Mouse (Mus musculus): ENCODE data around the gene Klhl24. TPM values are rescaled to one million over a fixed set of nuclear protein-coding genes. Genes with fewer than 3 reads are reported as not detected.
A peak's percentile ranks its signal among the peaks of the same experiment; 100 is the strongest.

Gene Klhl24
- 48.3 and 55.1 TPM in 2 replicates for polyA plus RNA-seq (2015; fragmentation: Nextera tagmentation; extraction: Ambion mirVana)

DNA sequence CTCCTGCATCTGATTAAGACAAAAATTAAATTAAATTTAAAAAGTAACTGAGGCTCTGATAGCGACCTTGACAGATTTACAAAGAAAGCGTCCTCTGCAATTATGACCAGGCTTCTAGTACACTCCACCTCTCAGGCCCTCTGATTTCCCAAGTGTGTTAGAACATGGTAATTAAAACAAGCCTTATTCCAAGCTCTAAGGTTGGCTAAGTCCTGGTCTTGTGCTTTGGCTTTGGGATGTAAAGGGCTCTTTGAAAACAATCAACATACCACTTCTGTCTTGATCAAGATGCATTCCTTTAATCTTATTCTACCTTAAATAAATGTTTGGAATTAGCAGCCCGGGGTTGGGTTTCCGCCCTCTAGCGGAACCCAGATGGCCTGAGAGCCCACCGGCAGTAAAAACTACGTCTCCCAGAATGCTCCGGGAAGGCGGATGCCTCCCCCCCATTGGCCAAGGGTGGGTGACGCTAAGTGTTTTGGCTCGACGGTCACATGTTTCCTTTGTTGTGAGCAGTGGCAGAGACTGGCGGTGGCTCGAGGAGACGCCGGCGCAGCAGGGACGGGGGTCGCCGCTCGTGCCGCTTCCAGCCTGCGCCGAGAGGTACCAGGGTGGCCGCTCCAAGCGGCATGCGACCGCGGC is at the start of gene Klhl24:
TSS of gene Klhl24 (plus strand) at position 474 of the 642 bp plus-strand sequence.
- Histone ChIP-seq H3K4me2 (ENCODE audit: low read length) (peak within 1 kb of the TSS; percentile 64), H3K4me3 (ENCODE audit: low read depth, low read length) (peak within 1 kb of the TSS; percentile 92), H3K9me3 (replicated peaks; ENCODE audit: control insufficient read depth, low read length, poor library complexity, severe bottlenecking) (no peaks in the 10 kb centered on the region), H3K36me3 (ENCODE audit: control insufficient read depth, insufficient read depth, low read length) (no peaks in the 10 kb centered on the region), H3K27ac (ENCODE audit: low read length) (peak within 1 kb of the TSS; percentile 96), H3K9ac (ENCODE audit: low read depth, low read length) (peak within 1 kb of the TSS; percentile 99), H3K4me1 (ENCODE audit: control insufficient read depth, insufficient read depth, low read length) (peaks cover 10% of the 10 kb centered on the region; the same call in 1 of the 2 replicates), H3K27me3 (ENCODE audit: control insufficient read depth, insufficient read depth, low read depth, low read length) (no peaks in the 10 kb centered on the region)
- 1% methylated on average over 29 of the region's 29 CpGs for WGBS
- peak; percentile 97 for ATAC-seq

DNA sequence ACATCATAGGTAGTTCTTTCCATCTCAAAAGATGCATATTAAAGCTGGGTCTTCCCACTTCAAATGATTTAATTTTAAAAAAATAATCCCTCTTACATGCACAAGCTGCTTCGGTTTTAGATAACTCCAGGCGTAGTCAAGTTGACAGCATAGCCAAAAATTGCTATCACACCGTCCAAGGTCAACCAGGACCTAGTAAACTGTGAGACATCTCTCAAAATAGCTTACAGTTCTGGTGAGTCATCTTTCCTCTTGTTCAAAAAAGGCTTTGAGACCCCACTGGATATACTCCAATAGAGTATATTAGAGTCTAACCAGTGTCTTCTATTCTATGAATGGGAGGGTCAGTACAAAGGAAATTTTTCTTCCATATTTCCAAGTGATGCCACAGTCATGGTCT is 44.7 kb upstream of the Klhl24 start:
- no peak overlapping the region for H3K4me2 ChIP-seq (ENCODE audit: low read length)
- WGBS: 92% methylated on average over 3 of the region's 3 CpGs

DNA sequence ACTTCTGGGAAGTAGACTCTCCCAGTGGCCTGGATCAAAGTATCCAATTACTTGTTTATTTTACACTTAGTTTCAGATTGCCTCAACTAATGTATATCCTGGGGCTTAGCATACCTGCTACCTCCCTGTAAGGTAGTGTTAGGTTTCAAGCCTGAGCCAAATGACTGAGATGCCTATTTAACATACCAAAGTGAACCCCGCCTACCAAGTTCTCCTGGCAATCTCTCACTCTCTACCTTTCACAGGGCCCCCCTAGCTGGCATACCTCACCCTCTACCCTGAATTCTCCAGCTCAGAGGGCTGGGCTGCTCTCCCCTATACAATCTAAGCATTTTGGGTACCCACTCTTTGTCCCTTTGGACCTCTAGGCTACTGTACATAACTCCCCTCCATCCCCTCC is 24.6 kb upstream of the Klhl24 start:
- WGBS: 67% methylated on average over 1 of the region's 1 CpGs
- no peak for ATAC-seq
- Histone ChIP-seq H3K4me3 (ENCODE audit: low read depth, low read length) (no peak overlapping the region), H3K27me3 (ENCODE audit: control insufficient read depth, insufficient read depth, low read depth, low read length) (no peaks in the 10 kb centered on the region), H3K4me2 (ENCODE audit: low read length) (no peak overlapping the region), H3K36me3 (ENCODE audit: control insufficient read depth, insufficient read depth, low read length) (no peaks in the 10 kb centered on the region), H3K4me1 (ENCODE audit: control insufficient read depth, insufficient read depth, low read length) (no peaks in the 10 kb centered on the region), H3K9me3 (replicated peaks; ENCODE audit: control insufficient read depth, low read length, poor library complexity, severe bottlenecking) (no peaks in the 10 kb centered on the region), H3K27ac (ENCODE audit: low read length) (no peak overlapping the region), H3K9ac (ENCODE audit: low read depth, low read length) (no peak overlapping the region)

More for the DNA sequence above, 44.7 kb upstream of the Klhl24 start:
- H3K27ac ChIP-seq (ENCODE audit: low read length): no peak overlapping the region
- H3K27me3 ChIP-seq (ENCODE audit: control insufficient read depth, insufficient read depth, low read depth, low read length): no peaks in the 10 kb centered on the region
- H3K9me3 ChIP-seq (replicated peaks; ENCODE audit: control insufficient read depth, low read length, poor library complexity, severe bottlenecking): no peaks in the 10 kb centered on the region
- H3K4me3 ChIP-seq (ENCODE audit: low read depth, low read length): no peak overlapping the region
- ATAC-seq: no peak
- no peaks in the 10 kb centered on the region for H3K36me3 ChIP-seq (ENCODE audit: control insufficient read depth, insufficient read depth, low read length)
- H3K9ac ChIP-seq (ENCODE audit: low read depth, low read length): no peak overlapping the region
- no peaks in the 10 kb centered on the region for H3K4me1 ChIP-seq (ENCODE audit: control insufficient read depth, insufficient read depth, low read length)

DNA sequence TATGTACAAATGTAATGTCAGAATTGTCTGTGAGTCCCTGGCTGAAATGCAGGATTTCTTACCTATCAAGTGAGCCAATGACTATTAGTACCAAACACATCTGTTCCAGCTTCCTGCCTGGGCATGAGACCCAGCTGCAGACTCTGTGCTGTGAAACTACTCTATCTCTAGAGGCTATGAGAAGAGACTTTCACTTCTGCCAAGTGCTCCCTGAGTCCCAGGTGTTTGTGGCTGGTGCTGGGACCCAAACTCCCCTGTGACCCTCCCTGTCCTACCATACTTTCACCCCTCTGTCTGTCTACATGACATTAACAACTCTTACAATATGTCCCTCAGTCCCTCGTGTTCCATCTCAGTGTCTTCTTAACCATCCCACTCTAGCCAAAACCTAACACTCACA is 20.7 kb upstream of the Klhl24 start:
- 78% methylated on average over 1 of the region's 1 CpGs for WGBS
- Histone ChIP-seq H3K27ac (ENCODE audit: low read length) (no peak overlapping the region), H3K9ac (ENCODE audit: low read depth, low read length) (no peak overlapping the region), H3K4me2 (ENCODE audit: low read length) (no peak overlapping the region), H3K4me3 (ENCODE audit: low read depth, low read length) (no peak overlapping the region), H3K36me3 (ENCODE audit: control insufficient read depth, insufficient read depth, low read length) (no peaks in the 10 kb centered on the region), H3K4me1 (ENCODE audit: control insufficient read depth, insufficient read depth, low read length) (no peaks in the 10 kb centered on the region), H3K27me3 (ENCODE audit: control insufficient read depth, insufficient read depth, low read depth, low read length) (no peaks in the 10 kb centered on the region), H3K9me3 (replicated peaks; ENCODE audit: control insufficient read depth, low read length, poor library complexity, severe bottlenecking) (no peaks in the 10 kb centered on the region)
- no peak for ATAC-seq

DNA sequence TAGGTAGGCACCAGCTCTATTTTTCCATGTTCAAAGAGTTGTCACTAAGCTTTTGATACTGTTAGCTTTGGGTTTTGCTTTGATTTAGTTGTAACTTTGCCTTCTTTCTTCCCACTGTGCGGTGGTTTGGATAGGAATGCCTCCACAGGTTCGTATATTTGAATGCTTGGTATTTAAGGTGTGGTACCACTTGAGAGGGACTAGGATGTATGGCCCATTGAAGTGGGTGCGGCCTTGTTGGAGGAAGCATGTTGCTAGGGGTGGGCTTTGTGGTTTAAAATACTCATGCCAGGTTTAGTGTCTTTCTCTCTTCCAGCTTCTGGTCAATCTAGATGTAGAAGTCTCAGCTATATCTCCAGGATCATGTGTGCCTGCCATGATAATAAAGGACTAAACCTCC is 17.1 kb upstream of the Klhl24 start:
- no peaks in the 10 kb centered on the region for H3K27me3 ChIP-seq (ENCODE audit: control insufficient read depth, insufficient read depth, low read depth, low read length)
- H3K27ac ChIP-seq (ENCODE audit: low read length): no peak overlapping the region
- WGBS: 96% methylated on average over 3 of the region's 3 CpGs
- H3K9ac ChIP-seq (ENCODE audit: low read depth, low read length): no peak overlapping the region
- H3K4me2 ChIP-seq (ENCODE audit: low read length): no peak overlapping the region
- H3K36me3 ChIP-seq (ENCODE audit: control insufficient read depth, insufficient read depth, low read length): no peaks in the 10 kb centered on the region
- ATAC-seq: no peak
- no peak overlapping the region for H3K4me3 ChIP-seq (ENCODE audit: low read depth, low read length)
- no peaks in the 10 kb centered on the region for H3K9me3 ChIP-seq (replicated peaks; ENCODE audit: control insufficient read depth, low read length, poor library complexity, severe bottlenecking)
- H3K4me1 ChIP-seq (ENCODE audit: control insufficient read depth, insufficient read depth, low read length): no peaks in the 10 kb centered on the region

DNA sequence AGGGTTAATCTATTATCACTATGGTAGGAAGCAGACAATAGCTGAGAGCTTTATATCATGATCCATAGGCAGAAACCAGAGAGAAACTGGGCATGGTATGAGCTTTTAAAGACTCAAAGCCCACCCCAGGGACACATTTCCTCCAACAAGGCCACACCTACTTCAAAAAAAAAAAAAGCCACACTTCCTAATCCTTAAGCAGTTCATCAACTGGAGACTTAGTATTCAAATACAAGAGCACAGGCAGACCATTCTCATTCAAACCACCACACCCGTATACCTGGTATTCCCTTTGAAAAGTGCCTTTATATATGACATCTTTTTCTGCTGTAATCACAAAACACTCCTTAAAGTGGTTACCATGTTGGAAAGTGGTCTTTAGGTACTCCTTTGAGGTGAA is 12.7 kb upstream of the Klhl24 start:
- 84% methylated on average over 1 of the region's 1 CpGs for WGBS
- no peak overlapping the region for H3K27ac ChIP-seq (ENCODE audit: low read length)
- H3K9ac ChIP-seq (ENCODE audit: low read depth, low read length): no peak overlapping the region
- no peaks in the 10 kb centered on the region for H3K27me3 ChIP-seq (ENCODE audit: control insufficient read depth, insufficient read depth, low read depth, low read length)
- no peaks in the 10 kb centered on the region for H3K36me3 ChIP-seq (ENCODE audit: control insufficient read depth, insufficient read depth, low read length)
- no peaks in the 10 kb centered on the region for H3K4me1 ChIP-seq (ENCODE audit: control insufficient read depth, insufficient read depth, low read length)
- no peak for ATAC-seq
- no peaks in the 10 kb centered on the region for H3K9me3 ChIP-seq (replicated peaks; ENCODE audit: control insufficient read depth, low read length, poor library complexity, severe bottlenecking)
- no peak overlapping the region for H3K4me2 ChIP-seq (ENCODE audit: low read length)
- H3K4me3 ChIP-seq (ENCODE audit: low read depth, low read length): no peak overlapping the region

DNA sequence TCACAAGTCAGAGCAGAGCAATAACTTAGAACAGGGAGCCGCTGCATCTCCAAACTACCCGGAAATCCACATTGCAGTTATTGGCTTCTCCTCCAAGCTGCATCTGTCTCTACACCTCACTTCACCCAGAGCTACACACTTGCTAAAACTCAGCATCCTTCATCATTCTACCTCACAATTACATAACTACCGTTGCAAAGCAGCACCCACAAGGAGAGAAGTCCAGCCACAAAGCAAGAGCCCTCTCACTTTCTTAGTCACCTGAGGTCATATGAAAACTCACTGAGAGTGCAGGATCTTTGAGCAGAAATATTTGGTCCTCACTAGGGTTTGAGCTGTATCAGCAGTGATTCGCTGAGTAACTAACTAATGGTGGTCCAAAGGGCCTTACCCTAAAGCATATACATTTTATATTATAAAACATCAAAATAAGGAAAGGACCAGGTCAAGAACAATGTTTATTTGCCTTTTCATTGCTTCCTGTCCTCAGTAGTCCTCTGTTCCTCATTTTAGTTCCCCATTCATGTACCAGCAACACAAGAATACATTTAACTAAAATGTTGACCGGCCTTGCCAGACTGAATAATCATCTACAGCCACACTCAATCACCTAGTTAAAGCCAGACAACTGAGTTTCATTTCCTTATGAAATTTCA is 12.0 kb upstream of the Klhl24 start:
- Histone ChIP-seq H3K4me3 (ENCODE audit: low read depth, low read length) (no peak overlapping the region), H3K36me3 (ENCODE audit: control insufficient read depth, insufficient read depth, low read length) (no peaks in the 10 kb centered on the region), H3K9me3 (replicated peaks; ENCODE audit: control insufficient read depth, low read length, poor library complexity, severe bottlenecking) (no peaks in the 10 kb centered on the region), H3K27ac (ENCODE audit: low read length) (no peak overlapping the region), H3K4me2 (ENCODE audit: low read length) (no peak overlapping the region), H3K4me1 (ENCODE audit: control insufficient read depth, insufficient read depth, low read length) (no peaks in the 10 kb centered on the region), H3K27me3 (ENCODE audit: control insufficient read depth, insufficient read depth, low read depth, low read length) (no peaks in the 10 kb centered on the region), H3K9ac (ENCODE audit: low read depth, low read length) (no peak overlapping the region)
- ATAC-seq: no peak
- whole genome bisulfite sequencing: 94% methylated on average over 5 of the region's 5 CpGs

DNA sequence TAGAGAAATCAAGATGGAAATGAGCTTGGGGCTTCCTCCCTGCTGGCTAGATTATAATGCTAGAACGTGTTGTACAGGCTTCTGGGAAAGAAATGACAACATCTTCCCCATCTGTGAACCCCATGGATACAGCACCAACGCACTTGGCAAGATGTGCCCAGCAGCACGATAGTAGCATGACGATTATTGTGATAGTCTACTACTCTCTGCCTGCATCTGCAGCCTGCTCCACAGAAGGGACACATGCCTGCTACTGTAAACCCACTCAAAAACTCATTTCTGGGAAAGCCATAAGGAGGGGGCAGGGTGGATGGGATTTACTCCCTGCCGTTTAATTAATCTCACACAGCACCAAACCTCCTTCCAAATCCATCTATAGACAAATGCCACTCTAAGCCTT is 10.4 kb upstream of the Klhl24 start:
- Histone ChIP-seq H3K9me3 (replicated peaks; ENCODE audit: control insufficient read depth, low read length, poor library complexity, severe bottlenecking) (no peaks in the 10 kb centered on the region), H3K27ac (ENCODE audit: low read length) (no peak overlapping the region), H3K9ac (ENCODE audit: low read depth, low read length) (no peak overlapping the region), H3K4me2 (ENCODE audit: low read length) (no peak overlapping the region), H3K4me1 (ENCODE audit: control insufficient read depth, insufficient read depth, low read length) (no peaks in the 10 kb centered on the region), H3K4me3 (ENCODE audit: low read depth, low read length) (no peak overlapping the region), H3K27me3 (ENCODE audit: control insufficient read depth, insufficient read depth, low read depth, low read length) (no peaks in the 10 kb centered on the region), H3K36me3 (ENCODE audit: control insufficient read depth, insufficient read depth, low read length) (no peaks in the 10 kb centered on the region)
- WGBS: 72% methylated on average over 5 of the region's 5 CpGs
- ATAC-seq: no peak

DNA sequence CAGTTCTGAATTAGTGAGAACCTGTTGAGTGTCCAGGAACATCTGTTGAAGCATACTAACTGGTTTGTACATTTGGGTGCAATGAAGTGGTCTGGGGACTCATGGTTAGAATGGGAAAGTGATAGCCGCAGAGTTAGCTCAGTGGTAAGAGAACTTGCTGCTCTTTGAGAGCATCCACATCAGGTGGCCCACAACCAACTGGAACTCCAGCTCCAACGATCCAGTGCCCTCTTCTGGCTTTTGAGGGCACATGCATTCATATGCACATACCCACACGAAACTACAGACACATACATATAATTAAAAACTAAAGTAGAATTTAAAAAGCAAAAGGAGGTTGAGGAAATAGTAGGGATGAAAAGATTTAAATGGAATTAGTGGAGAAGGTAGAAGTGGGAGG is 7.7 kb upstream of the Klhl24 start:
- ATAC-seq: no peak

More for the DNA sequence above, 7.7 kb upstream of the Klhl24 start:
- H3K4me3 ChIP-seq (ENCODE audit: low read depth, low read length): no peak overlapping the region
- H3K9ac ChIP-seq (ENCODE audit: low read depth, low read length): no peak overlapping the region
- no peaks in the 10 kb centered on the region for H3K36me3 ChIP-seq (ENCODE audit: control insufficient read depth, insufficient read depth, low read length)
- 88% methylated on average over 3 of the region's 3 CpGs for WGBS
- H3K27me3 ChIP-seq (ENCODE audit: control insufficient read depth, insufficient read depth, low read depth, low read length): no peaks in the 10 kb centered on the region
- H3K4me1 ChIP-seq (ENCODE audit: control insufficient read depth, insufficient read depth, low read length): no peaks in the 10 kb centered on the region
- no peak overlapping the region for H3K27ac ChIP-seq (ENCODE audit: low read length)
- H3K9me3 ChIP-seq (replicated peaks; ENCODE audit: control insufficient read depth, low read length, poor library complexity, severe bottlenecking): no peaks in the 10 kb centered on the region
- no peak overlapping the region for H3K4me2 ChIP-seq (ENCODE audit: low read length)
